Mouse (Mus musculus) spleen, adult 2 months (tissue): Measurements from ENCODE around the gene Aldh9a1. TPM values are rescaled to one million over a fixed set of nuclear protein-coding genes. Genes with fewer than 3 reads are reported as not detected.

Experiments used
- DNase-seq, 2 experiments: peaks; one replicate each; pipeline versions ENCODE4 v3.0.0 to v3.0.0-alpha.2; 2012 to 2021; ENCODE audit warnings: low spot score in 2 of 2, low read depth in 1 of 2
- H3K27ac ChIP-seq: fragments of 200-500 bp; 2 replicates; pipeline ENCODE4 v1.5.1; 2012; ENCODE audit warnings: low read length, inconsistent platforms; ENCODE audit not compliant: insufficient read depth
- H3K27me3 ChIP-seq: fragments of 200-500 bp; 2 replicates; pipeline ENCODE4 v1.6.1; 2012; ENCODE audit warnings: mild to moderate bottlenecking, moderate library complexity, low read length, inconsistent platforms; ENCODE audit not compliant: control insufficient read depth, insufficient read depth
- H3K36me3 ChIP-seq: fragments of 200-500 bp; 2 replicates; pipeline ENCODE4 v1.6.1; 2012; ENCODE audit warnings: mild to moderate bottlenecking, low read length, inconsistent platforms; ENCODE audit not compliant: control insufficient read depth, insufficient read depth
- H3K4me1 ChIP-seq: fragments of 200-500 bp; 2 replicates; pipeline ENCODE4 v1.6.1; 2011; ENCODE audit warnings: inconsistent platforms; ENCODE audit not compliant: control insufficient read depth, insufficient read depth, insufficient read length
- H3K4me3 ChIP-seq: fragments of 200-500 bp; 2 replicates; pipeline ENCODE4 v1.5.1; 2011; ENCODE audit warnings: mild to moderate bottlenecking, inconsistent platforms; ENCODE audit not compliant: insufficient read depth, insufficient read length; ENCODE audit errors: extremely low read depth
- CTCF ChIP-seq: fragments of 200-500 bp; IDR thresholded peaks from 2 replicates; pipeline ENCODE4 v1.5.1; 2011; ENCODE audit warnings: mild to moderate bottlenecking, inconsistent platforms; ENCODE audit not compliant: insufficient read depth, insufficient read length, insufficient replicate concordance; ENCODE audit errors: extremely low read depth
- POLR2A ChIP-seq: fragments of 200-500 bp; IDR thresholded peaks from 2 replicates; pipeline ENCODE4 v1.6.1; 2011; ENCODE audit warnings: low read depth, low read length, inconsistent platforms
- WGBS: fragments of 180-500 bp; shearing (Covaris S2); methylation state at CpG from one replicate; pipeline ENCODE4 v1.1.7; 2018; 5-methylcytosine and 5-hydroxymethylcytosine counted together
- polyA plus RNA-seq: library from polyadenylated mRNA; depleted of rRNA; stranded (reverse); fragments of >200 nt; gene quantifications from 2 replicates; pipeline ENCODE4 v1.2.3, GENCODE M21; 2012

The Aldh9a1 gene
- polyA plus RNA-seq, 1 experiment = 14.6 TPM

DNA sequence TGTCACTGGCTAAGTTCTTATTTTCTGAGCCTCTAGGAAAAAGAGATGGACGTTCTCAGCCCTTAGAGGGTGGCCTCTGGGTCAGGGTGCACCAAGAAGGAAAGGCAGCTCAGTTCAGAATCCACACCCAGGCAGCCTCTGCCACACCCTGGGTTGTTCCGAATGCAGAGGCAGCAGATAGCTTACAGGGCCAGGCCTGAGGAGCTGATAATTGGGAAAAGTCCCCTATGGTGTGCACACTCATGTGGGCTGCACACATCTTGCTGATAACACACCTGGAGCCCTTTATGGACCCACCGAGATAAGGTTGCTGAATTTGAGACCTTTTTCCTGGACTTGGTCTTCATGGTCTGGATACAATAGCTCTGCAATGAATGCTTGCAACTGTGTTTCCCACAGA is 34.4 kb downstream of the Aldh9a1 start:
- no peaks in the 10 kb centered on the region for H3K36me3 ChIP-seq
- no peak overlapping the region for H3K4me3 ChIP-seq
- no peak overlapping the region for H3K27ac ChIP-seq
- H3K4me1 ChIP-seq = no peaks in the 10 kb centered on the region
- TF ChIP-seq POLR2A (no peak), CTCF (no peak)
- no peaks in the 10 kb centered on the region for H3K27me3 ChIP-seq
- DNase-seq = no peak
- WGBS = 76% methylated on average over 3 of the region's 3 CpGs

DNA sequence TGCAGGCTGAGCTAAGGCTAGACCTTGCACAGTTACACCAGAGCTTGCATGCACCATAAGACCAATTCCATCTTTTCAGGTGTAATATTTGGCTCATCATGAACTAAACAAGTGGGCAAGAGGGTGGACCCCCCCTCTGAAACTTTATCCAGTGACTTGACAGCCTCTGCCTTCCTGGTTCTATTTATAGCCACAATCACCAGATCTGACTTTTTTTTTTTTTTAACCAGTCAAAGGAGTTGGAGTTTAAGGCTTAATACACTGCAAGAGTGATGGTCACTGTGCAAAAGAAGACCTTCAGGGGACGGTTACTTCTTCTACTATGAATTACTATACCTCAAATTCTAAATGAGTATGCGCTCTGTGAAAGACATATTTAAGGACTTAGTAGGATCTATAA is 35.4 kb downstream of the Aldh9a1 start:
- Histone ChIP-seq H3K36me3 (no peaks in the 10 kb centered on the region), H3K4me1 (no peaks in the 10 kb centered on the region), H3K4me3 (no peak overlapping the region), H3K27ac (no peak overlapping the region; the same call in 1 of the 2 replicates), H3K27me3 (no peaks in the 10 kb centered on the region)
- TF ChIP-seq POLR2A = no peak
- TF ChIP-seq CTCF = no peak
- no peak for DNase-seq
- WGBS = 97% methylated on average over 2 of the region's 2 CpGs

DNA sequence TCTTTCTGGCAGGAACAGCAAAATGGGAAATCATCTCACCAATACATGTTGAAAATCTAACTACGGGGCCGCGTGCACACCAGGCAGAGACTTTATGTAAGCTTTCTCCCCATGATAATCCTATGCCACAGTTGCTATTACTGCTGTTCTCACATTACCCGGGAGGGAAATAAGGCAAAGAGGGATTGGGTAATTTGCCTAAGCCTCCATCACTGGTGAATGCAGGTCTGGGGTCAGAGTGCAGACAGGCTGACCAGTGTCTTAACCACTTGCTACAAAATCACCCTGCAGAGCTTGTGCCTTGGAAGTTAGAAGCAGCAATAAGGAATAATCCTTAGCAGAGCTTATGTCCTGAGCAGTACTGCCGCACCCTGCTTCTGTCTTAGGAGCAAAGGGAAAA is 35.8 kb downstream of the Aldh9a1 start:
- H3K4me3 ChIP-seq = no peak overlapping the region
- H3K36me3 ChIP-seq = no peaks in the 10 kb centered on the region
- no peaks in the 10 kb centered on the region for H3K27me3 ChIP-seq
- no peak for TF ChIP-seq POLR2A
- H3K27ac ChIP-seq = no peak overlapping the region
- no peaks in the 10 kb centered on the region for H3K4me1 ChIP-seq
- 91% methylated on average over 5 of the region's 5 CpGs for WGBS
- DNase-seq = no peak

DNA sequence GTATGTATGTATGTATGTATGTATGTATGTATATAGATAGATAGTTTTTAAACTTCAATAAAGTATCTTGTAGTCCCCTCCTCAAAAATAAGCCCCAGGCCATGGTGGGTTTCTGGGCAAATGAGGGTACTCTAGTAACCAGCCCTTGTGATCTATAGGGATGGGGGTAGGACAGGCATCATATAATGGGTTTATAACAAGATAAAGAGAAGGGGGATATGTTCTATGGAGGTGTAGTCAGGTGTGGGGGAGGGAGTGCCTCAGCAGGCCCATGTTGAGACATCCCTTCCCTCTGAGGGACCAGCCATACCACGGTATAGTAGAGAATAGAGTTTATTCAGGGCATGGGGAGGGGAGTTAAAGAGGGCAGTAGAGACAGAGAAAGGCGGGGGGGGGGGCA is 36.7 kb downstream of the Aldh9a1 start:
- Histone ChIP-seq H3K27ac (no peak overlapping the region), H3K4me3 (no peak overlapping the region), H3K36me3 (no peaks in the 10 kb centered on the region), H3K4me1 (no peaks in the 10 kb centered on the region), H3K27me3 (no peaks in the 10 kb centered on the region)
- whole genome bisulfite sequencing = 78% methylated on average over 2 of the region's 2 CpGs
- TF ChIP-seq POLR2A (no peak), CTCF (no peak)
- DNase-seq = no peak

DNA sequence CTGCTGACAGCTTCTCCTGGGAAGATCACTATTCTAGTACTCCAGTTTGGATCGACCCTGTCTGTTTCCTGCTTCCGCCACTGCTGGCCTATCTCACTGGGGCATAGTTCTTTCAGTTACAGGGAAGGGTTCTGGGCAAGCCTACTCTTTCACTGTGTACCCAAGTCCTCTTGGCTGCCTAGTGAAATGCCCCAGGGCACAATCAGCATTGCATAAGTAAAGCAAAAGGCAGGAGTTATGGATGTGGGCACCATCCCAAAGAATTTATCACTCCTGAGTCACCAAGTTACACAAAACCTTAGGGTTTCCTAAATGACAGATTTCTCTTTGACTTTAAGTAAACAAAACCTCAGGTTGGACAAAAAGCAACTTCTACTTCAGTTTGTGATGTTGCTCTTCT is 37.5 kb downstream of the Aldh9a1 start:
- H3K4me1 ChIP-seq = no peaks in the 10 kb centered on the region
- no peak for DNase-seq
- H3K36me3 ChIP-seq = no peaks in the 10 kb centered on the region
- no peak overlapping the region for H3K4me3 ChIP-seq
- 80% methylated on average over 2 of the region's 2 CpGs for WGBS
- H3K27me3 ChIP-seq = no peaks in the 10 kb centered on the region
- H3K27ac ChIP-seq = no peak overlapping the region
- TF ChIP-seq POLR2A = no peak
- no peak for TF ChIP-seq CTCF

DNA sequence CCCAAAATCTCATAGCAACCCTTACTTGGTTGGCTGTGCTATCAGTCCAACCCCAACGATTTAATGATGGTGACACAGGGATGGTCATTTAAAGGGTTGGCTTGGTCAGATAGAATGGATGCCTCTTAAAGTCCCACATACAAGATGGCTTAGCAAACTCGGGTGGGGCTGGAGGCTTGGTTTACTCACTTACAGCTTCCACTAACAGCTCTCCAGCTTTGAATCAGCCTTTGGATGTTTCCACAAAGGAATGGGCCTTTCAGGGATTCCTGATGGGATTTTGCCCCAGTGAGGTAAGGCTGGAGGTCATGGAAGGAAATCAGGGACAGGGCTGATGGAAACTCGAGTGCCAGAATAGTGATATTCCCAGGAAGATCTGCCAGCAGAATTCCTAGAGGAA is 38.0 kb downstream of the Aldh9a1 start:
- Histone ChIP-seq H3K27ac (no peak overlapping the region), H3K4me3 (no peak overlapping the region), H3K4me1 (peaks cover 2% of the 10 kb centered on the region; the same call in 1 of the 2 replicates), H3K27me3 (no peaks in the 10 kb centered on the region), H3K36me3 (no peaks in the 10 kb centered on the region)
- DNase-seq = no peak
- WGBS = 89% methylated on average over 3 of the region's 3 CpGs
- no peak for TF ChIP-seq POLR2A
- TF ChIP-seq CTCF = no peak

DNA sequence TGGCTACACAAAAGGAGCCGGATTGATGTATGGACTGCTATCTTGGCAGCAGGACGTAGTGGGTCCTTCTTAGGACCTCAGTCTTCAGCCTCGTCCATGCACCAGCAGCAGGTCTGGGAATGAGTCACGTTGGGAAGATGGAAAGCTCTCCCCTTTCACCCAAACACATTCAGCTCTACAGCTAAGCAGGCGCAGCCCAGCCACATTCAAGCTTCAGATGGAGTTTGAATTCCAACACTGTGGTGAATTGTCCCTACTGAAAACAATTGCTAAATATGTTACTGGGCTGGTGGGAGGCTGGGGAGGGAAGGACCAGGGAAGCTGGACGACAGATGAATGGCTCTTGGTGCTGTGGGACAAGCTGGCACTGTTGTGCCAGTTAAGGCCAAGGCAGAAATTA is 38.8 kb downstream of the Aldh9a1 start:
- H3K27me3 ChIP-seq = no peaks in the 10 kb centered on the region
- TF ChIP-seq CTCF (no peak), POLR2A (no peak)
- no peaks in the 10 kb centered on the region for H3K36me3 ChIP-seq
- H3K4me1 ChIP-seq = peaks cover 3% of the 10 kb centered on the region; the same call in 1 of the 2 replicates
- H3K4me3 ChIP-seq = no peak overlapping the region
- no peak overlapping the region for H3K27ac ChIP-seq
- WGBS = 90% methylated on average over 6 of the region's 6 CpGs
- no peak for DNase-seq
